Mouse (Mus musculus) heart, adult 8-10 months (tissue): ENCODE data around the gene Mrgprd. TPM values are rescaled to one million over a fixed set of nuclear protein-coding genes. Genes with fewer than 3 reads are reported as not detected.

ENCODE experiments used
- DNase-seq: peaks from one replicate; pipeline ENCODE4 v3.0.0; 2022; ENCODE audit warnings: low spot score
- total RNA-seq, 4 experiments: library from RNA; stranded (reverse); gene quantifications; 2 replicates each; pipeline ENCODE4 v1.2.4; 2022

Mrgprd gene
- total RNA-seq = not detected

DNA sequence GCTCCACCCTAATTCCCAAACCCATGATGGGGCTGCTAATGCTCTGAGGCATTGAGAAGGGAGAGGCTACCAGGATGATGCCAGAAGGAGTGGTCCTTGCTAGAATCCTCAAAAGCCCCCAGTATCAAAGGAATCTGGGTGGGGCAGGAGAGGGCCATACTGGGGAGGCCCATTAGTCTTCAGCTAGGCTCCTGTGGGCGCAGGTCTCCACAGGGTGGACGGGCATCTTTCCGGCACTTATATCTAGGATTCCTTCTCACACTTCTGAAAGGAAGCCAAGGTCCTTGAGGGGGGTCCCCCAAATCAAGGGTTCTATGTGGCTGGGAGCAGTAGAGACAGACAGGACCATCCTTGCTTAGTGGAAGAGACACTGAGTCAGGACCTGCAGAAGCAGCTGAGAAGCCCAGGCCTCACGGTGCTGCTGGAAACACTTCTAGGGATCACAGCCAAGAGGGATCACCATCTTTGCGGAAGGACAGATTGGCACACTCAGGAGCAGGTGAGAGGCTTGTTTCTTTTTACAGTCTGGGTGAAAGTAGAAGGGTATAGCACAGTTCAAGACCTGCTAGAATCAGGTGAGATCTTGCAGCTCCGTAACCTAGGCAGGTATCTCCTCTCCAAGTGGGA is at the start of gene Mrgprd:
Gene Mrgprd, plus strand, starts transcription at position 51 of the 627 bp plus-strand sequence.
- no peak for DNase-seq

GRCm38 (mm10) chr7:145266011-145266410 is 48.6 kb upstream of the Mrgprd start:
- DNase-seq = peak; percentile 63

DNA sequence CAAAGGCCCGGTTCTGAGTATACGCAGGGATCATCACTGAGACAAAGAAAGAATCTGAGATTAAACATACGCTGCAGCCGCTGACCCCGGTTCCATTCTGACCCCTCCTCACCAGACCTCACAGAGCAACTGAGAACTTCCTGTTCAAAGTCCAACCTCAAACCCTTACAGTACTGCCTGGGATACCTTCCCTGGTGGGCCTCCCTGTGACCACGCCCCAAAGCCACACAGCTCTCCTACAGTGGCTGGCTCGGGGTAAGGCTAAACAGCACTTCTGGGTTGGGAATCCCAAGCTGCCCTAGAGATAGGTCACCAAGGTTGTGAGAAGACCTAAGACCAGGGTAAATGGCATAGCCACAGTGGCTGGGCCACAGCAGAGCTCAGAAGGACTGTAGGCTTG is 45.7 kb upstream of the Mrgprd start:
- DNase-seq = no peak

- no peak for DNase-seq
Measured at GRCm38 (mm10) chr7:145270955-145271354, 43.7 kb upstream of the Mrgprd start.

GRCm38 (mm10) chr7:145275488-145275887 is 39.1 kb upstream of the Mrgprd start:
- DNase-seq = no peak

GRCm38 (mm10) chr7:145281396-145281795 is 33.2 kb upstream of the Mrgprd start:
- DNase-seq = no peak

DNA sequence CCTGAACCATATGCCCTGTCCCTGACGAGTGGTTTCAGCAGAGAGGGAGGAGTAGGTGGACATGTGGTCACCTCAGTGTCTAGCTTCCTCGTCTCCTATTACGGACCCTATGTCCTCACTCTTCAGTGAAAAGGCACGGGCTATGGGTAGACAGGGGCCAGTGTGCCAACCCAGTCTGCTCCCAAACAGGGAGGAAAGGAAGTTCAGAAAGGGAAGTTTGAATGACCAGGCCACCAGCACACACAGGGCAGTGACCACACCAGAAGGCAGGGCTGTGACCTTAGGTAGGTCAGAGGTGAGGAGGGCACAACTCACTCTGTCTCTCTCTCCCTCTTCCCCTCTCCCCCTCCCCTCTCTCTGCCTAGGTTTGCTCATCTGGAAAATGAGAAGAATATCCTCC is 31.6 kb upstream of the Mrgprd start:
- DNase-seq = no peak

DNA sequence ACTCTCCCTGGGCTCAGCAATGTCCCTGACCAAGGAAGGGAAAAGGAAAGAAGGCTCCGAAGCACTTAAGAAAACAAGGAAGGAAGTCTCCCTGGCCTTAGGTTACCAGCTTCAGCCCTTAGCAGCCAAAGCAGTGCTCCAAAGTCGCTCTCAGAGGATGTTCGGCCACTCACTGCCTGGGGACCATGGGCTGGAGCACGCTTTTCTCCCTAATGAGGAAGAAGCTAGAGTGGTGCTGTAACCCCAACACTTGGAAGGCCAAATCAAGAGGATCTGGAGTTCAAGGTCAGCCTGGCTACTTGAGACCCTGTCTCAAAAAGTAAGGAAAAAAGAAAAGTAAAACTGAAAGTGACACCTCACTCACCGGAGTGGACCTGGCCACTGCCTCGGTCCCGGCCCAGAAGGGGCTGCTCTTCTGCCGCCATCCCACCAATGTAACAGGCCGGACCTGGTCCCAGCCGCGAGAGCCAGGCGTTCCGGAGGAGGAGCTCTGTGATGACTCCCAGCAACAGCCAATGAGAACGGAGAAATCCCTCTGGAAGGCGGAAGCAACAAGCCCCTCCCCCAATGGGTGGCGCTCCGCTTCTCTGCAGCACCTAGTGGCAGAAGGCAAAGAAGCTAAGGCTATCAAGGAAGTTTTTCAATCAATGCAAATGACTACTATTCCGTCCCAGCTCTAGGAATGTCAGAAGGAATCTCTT is 31.0 kb upstream of the Mrgprd start, which contains the start of gene Tpcn2:
Gene Tpcn2, minus strand, starts transcription at position 525 of the 701 bp plus-strand sequence.
- peak; percentile 94 for DNase-seq

- no peak for DNase-seq
Measured at GRCm38 (mm10) chr7:145284293-145284692, 30.3 kb upstream of the Mrgprd start.

- DNase-seq = no peak
Measured at GRCm38 (mm10) chr7:145285476-145285875, 29.2 kb upstream of the Mrgprd start.

DNA sequence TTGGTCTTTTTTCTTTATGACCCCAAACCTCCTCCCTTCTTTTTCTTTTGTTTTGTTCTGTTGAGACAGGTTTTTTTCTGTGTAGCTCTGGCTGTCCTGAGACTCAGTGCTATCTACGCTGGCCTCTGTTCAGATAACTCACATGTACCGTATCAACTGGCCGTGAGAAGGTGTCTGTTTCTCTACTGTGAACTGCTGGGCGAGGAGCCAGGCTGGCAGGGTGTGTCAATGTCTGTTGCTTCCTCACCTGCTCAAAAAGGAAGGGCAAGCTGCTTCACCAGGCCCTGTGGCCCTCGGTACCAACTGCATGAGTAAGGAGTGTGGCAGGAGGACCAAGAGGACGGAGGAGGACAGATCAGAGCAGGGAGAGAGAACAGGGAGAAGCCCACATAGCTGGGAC is 27.2 kb upstream of the Mrgprd start:
- no peak for DNase-seq

DNA sequence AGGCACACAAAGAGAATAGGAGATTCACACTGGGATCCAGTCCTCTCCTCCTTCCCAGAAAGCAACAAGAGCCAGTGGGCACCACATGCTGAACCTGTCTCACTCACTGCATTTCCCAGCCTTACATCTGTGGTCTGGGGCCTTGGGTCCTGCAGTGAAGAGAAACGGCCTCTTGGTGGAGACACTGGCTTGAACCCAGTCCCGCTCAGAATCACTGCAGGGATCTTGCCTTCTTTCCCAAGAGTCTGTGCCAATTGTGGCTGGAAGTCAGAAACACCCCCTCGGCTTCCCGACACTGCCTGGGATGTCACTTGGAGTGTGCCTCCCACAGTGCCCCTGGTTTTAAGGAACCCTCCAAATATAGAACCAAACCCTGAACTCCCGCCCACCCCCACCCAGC is 25.3 kb upstream of the Mrgprd start:
- no peak for DNase-seq

DNA sequence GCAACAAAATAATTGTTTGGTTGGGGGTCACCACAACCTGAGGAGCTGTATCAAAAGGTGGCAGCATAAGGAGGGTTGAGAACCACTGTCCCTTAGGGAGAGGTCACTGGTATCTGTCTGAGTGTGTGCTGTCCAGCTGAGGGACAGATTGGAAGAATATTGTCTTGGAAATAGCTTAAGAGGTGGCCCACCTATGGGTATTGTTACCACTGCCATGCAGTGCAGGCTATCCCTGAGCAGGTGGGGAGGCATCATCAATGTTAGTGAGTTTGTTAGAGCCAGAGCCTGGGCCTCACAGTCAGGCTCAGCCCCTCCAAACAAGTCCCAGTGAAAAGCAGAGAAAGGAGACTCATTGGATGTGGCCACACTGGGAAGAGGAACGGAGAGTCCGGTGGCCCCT is 22.8 kb upstream of the Mrgprd start:
- no peak for DNase-seq

GRCm38 (mm10) chr7:145292726-145293125 is 21.9 kb upstream of the Mrgprd start:
- DNase-seq = no peak

- no peak for DNase-seq
Measured at GRCm38 (mm10) chr7:145293859-145294258, 20.8 kb upstream of the Mrgprd start.

- DNase-seq = no peak
Measured at GRCm38 (mm10) chr7:145298666-145299490, 15.8 kb upstream of the Mrgprd start.

DNA sequence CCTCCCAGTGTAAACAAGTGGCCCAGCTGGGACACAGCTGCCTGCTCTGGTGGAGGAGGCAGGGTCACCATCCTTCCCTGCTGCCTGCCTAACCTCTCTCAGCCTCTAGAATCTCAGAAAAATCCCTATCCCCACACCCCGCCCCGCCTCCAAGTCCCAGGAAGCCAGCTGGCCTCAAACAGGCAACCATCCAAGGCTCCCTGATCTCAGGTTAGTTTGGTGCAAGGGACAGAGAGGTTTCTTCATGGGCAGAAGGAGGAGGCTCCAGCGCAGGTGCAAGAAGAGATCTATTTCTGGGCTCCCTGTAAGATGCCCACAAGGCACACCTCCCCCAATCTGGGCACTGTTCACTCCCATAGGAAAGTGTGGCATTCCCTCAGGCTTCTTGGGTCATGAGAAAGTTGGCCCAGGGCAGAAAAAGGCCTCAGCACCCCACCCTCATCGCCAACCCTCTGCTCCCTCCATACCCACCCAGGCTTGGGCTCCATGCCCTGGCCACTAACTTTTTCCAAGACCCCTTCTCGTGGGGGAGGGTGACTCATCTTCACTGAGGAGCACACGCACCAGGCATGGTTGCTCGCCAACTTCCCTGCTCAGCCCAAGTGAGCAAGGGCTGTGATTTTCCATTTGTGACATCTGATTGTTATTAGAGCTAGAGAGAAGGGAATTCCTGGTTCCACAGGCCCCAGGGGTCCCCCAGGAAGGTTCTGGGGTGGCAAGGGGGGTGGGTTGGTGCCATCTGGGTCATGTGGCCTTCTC is 14.9 kb upstream of the Mrgprd start:
- DNase-seq = no peak

DNA sequence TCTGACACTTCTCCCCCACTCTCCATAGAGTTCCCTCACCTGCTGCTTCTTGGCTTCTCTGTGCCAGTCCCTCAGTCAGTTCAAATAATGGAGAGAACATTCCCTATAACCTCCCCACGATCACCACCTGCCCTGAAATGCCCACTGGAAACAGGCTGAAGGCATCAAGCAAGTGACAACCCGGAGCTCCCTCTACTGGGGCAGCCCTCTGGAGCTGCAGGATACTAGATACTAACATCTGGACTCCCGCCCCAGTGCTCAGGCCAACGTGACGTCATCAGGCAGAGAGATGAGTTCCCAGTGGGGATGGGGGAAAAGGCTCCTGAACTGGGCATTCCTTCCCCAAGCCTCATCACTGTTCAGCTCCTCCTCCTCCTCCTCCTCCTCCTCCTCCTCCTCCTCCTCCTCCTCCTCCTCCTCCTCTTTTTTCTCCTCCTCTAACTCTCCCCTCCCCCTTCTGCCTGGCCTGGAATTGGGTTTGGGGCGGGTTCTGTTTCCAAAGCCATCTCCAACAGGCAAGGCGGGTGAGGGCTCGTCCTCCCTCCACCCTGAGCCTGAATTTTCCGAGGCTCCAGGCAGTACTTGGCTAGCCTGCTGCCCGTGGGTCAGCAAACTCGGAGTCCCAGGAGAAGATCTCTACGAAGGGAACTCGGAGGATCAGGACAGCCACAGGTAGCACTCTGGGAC is 14.2 kb upstream of the Mrgprd start, which contains the start of gene Mrgprf:
Gene Mrgprf, plus strand, starts transcription at position 508 of the 687 bp plus-strand sequence.
- peak; percentile 82 for DNase-seq

GRCm38 (mm10) chr7:145301008-145301340 is 13.7 kb upstream of the Mrgprd start:
- no peak for DNase-seq

GRCm38 (mm10) chr7:145301341-145302005 is 13.2 kb upstream of the Mrgprd start:
- no peak for DNase-seq
